Mouse (Mus musculus): ENCODE measurements around the gene Reep6. TPM values are rescaled to one million over a fixed set of nuclear protein-coding genes. Genes with fewer than 3 reads are reported as not detected.

Reep6 gene
- polyA plus RNA-seq, 1 experiment from 2014 or later, result 7.0 TPM

- 2% methylated on average over 41 of the region's 41 CpGs for WGBS
- ATAC-seq (replicated peaks; ENCODE audit: low FRiP score) (no peak), DNase-seq (ENCODE audit: low spot score) (no peak)
- Histone ChIP-seq H3K27me3 (ENCODE audit: control insufficient read depth, insufficient read depth, low read length) (peaks cover 2% of the 10 kb centered on the region), H3K27ac (ENCODE audit: low read depth, low read length) (no peak overlapping the region), H3K9me3 (ENCODE audit: control insufficient read depth, low read length) (no peaks in the 10 kb centered on the region), H3K4me1 (replicated peaks; ENCODE audit: control insufficient read depth, insufficient read depth, low read length) (peaks cover 7% of the 10 kb centered on the region), H3K4me2 (ENCODE audit: low read depth, low read length, severe bottlenecking) (peak overlapping the region; percentile 96), H3K9ac (ENCODE audit: low read length) (peak overlapping the region; percentile 57), H3K4me3 (ENCODE audit: low read depth, low read length) (peak overlapping the region; percentile 39), H3K36me3 (ENCODE audit: control insufficient read depth, insufficient read depth, low read length) (no peaks in the 10 kb centered on the region)
Observed at GRCm38 (mm10) chr10:80330084-80330483, 331 bp downstream of the Reep6 start.

GRCm38 (mm10) chr10:80330888-80331287 lies 1.1 kb downstream of the Reep6 start:
- Histone ChIP-seq H3K27me3 (ENCODE audit: control insufficient read depth, insufficient read depth, low read length) (peaks cover 2% of the 10 kb centered on the region), H3K27ac (ENCODE audit: low read depth, low read length) (no peak overlapping the region), H3K36me3 (ENCODE audit: control insufficient read depth, insufficient read depth, low read length) (no peaks in the 10 kb centered on the region), H3K9ac (ENCODE audit: low read length) (no peak overlapping the region), H3K9me3 (ENCODE audit: control insufficient read depth, low read length) (no peaks in the 10 kb centered on the region), H3K4me3 (ENCODE audit: low read depth, low read length) (no peak overlapping the region), H3K4me2 (ENCODE audit: low read depth, low read length, severe bottlenecking) (peak overlapping the region; percentile 96; the same call in 1 of the 2 replicates), H3K4me1 (replicated peaks; ENCODE audit: control insufficient read depth, insufficient read depth, low read length) (peaks cover 7% of the 10 kb centered on the region)
- DNase-seq (ENCODE audit: low spot score) (no peak), ATAC-seq (replicated peaks; ENCODE audit: low FRiP score) (no peak)
- WGBS, result 81% methylated on average over 2 of the region's 2 CpGs

- Histone ChIP-seq H3K27me3 (ENCODE audit: control insufficient read depth, insufficient read depth, low read length) (peaks cover 2% of the 10 kb centered on the region), H3K4me2 (ENCODE audit: low read depth, low read length, severe bottlenecking) (no peak overlapping the region), H3K27ac (ENCODE audit: low read depth, low read length) (no peak overlapping the region), H3K9me3 (ENCODE audit: control insufficient read depth, low read length) (no peaks in the 10 kb centered on the region), H3K9ac (ENCODE audit: low read length) (no peak overlapping the region; the same call in 1 of the 2 replicates), H3K4me1 (replicated peaks; ENCODE audit: control insufficient read depth, insufficient read depth, low read length) (peaks cover 7% of the 10 kb centered on the region), H3K36me3 (ENCODE audit: control insufficient read depth, insufficient read depth, low read length) (no peaks in the 10 kb centered on the region), H3K4me3 (ENCODE audit: low read depth, low read length) (no peak overlapping the region)
- 75% methylated on average over 10 of the region's 10 CpGs for whole genome bisulfite sequencing
- no peak for ATAC-seq (replicated peaks; ENCODE audit: low FRiP score)
- DNase-seq (ENCODE audit: low spot score), result no peak
Observed at GRCm38 (mm10) chr10:80331636-80332524, 2.1 kb downstream of the Reep6 start.

GRCm38 (mm10) chr10:80332525-80332989 lies 2.8 kb downstream of the Reep6 start:
- 79% methylated on average over 5 of the region's 5 CpGs for WGBS
- Histone ChIP-seq H3K4me1 (replicated peaks; ENCODE audit: control insufficient read depth, insufficient read depth, low read length) (peaks cover 7% of the 10 kb centered on the region), H3K27ac (ENCODE audit: low read depth, low read length) (no peak overlapping the region), H3K27me3 (ENCODE audit: control insufficient read depth, insufficient read depth, low read length) (peaks cover 2% of the 10 kb centered on the region), H3K9me3 (ENCODE audit: control insufficient read depth, low read length) (no peaks in the 10 kb centered on the region), H3K36me3 (ENCODE audit: control insufficient read depth, insufficient read depth, low read length) (no peaks in the 10 kb centered on the region), H3K4me3 (ENCODE audit: low read depth, low read length) (no peak overlapping the region), H3K4me2 (ENCODE audit: low read depth, low read length, severe bottlenecking) (no peak overlapping the region), H3K9ac (ENCODE audit: low read length) (no peak overlapping the region; the same call in 1 of the 2 replicates)
- DNase-seq (ENCODE audit: low spot score), result no peak
- no peak for ATAC-seq (replicated peaks; ENCODE audit: low FRiP score)

- Histone ChIP-seq H3K4me3 (ENCODE audit: low read depth, low read length) (no peak overlapping the region), H3K9ac (ENCODE audit: low read length) (no peak overlapping the region), H3K27ac (ENCODE audit: low read depth, low read length) (no peak overlapping the region), H3K4me2 (ENCODE audit: low read depth, low read length, severe bottlenecking) (no peak overlapping the region), H3K4me1 (replicated peaks; ENCODE audit: control insufficient read depth, insufficient read depth, low read length) (no peaks in the 10 kb centered on the region; the same call in 1 of the 2 replicates), H3K9me3 (ENCODE audit: control insufficient read depth, low read length) (no peaks in the 10 kb centered on the region), H3K36me3 (ENCODE audit: control insufficient read depth, insufficient read depth, low read length) (no peaks in the 10 kb centered on the region), H3K27me3 (ENCODE audit: control insufficient read depth, insufficient read depth, low read length) (peaks cover 14% of the 10 kb centered on the region)
- WGBS, result 91% methylated on average over 12 of the region's 12 CpGs
- ATAC-seq (replicated peaks; ENCODE audit: low FRiP score), result no peak
- DNase-seq (ENCODE audit: low spot score), result no peak
Observed at GRCm38 (mm10) chr10:80336263-80336662, 6.5 kb downstream of the Reep6 start.

- Histone ChIP-seq H3K36me3 (ENCODE audit: control insufficient read depth, insufficient read depth, low read length) (no peaks in the 10 kb centered on the region), H3K4me1 (replicated peaks; ENCODE audit: control insufficient read depth, insufficient read depth, low read length) (peaks cover 11% of the 10 kb centered on the region), H3K9ac (ENCODE audit: low read length) (no peak overlapping the region), H3K27me3 (ENCODE audit: control insufficient read depth, insufficient read depth, low read length) (peaks cover 53% of the 10 kb centered on the region), H3K4me3 (ENCODE audit: low read depth, low read length) (no peak overlapping the region), H3K27ac (ENCODE audit: low read depth, low read length) (no peak overlapping the region), H3K9me3 (ENCODE audit: control insufficient read depth, low read length) (no peaks in the 10 kb centered on the region), H3K4me2 (ENCODE audit: low read depth, low read length, severe bottlenecking) (no peak overlapping the region; the same call in 1 of the 2 replicates)
- ATAC-seq (replicated peaks; ENCODE audit: low FRiP score), result no peak
- DNase-seq (ENCODE audit: low spot score), result peak; percentile 92
- WGBS, result 26% methylated on average over 19 of the region's 19 CpGs
Observed at GRCm38 (mm10) chr10:80339941-80340750, 10.4 kb downstream of the Reep6 start.

- WGBS, result 9% methylated on average over 21 of the region's 21 CpGs
- ATAC-seq (replicated peaks; ENCODE audit: low FRiP score), result no peak
- no peak for DNase-seq (ENCODE audit: low spot score)
Observed at GRCm38 (mm10) chr10:80341026-80341425, 11.3 kb downstream of the Reep6 start.

GRCm38 (mm10) chr10:80341491-80342304 lies 11.9 kb downstream of the Reep6 start:
- Histone ChIP-seq H3K27me3 (ENCODE audit: control insufficient read depth, insufficient read depth, low read length) (peaks cover 67% of the 10 kb centered on the region), H3K9me3 (ENCODE audit: control insufficient read depth, low read length) (no peaks in the 10 kb centered on the region), H3K27ac (ENCODE audit: low read depth, low read length) (no peak overlapping the region), H3K4me3 (ENCODE audit: low read depth, low read length) (peak overlapping the region; percentile 30), H3K36me3 (ENCODE audit: control insufficient read depth, insufficient read depth, low read length) (no peaks in the 10 kb centered on the region), H3K4me2 (ENCODE audit: low read depth, low read length, severe bottlenecking) (no peak overlapping the region), H3K4me1 (replicated peaks; ENCODE audit: control insufficient read depth, insufficient read depth, low read length) (peaks cover 11% of the 10 kb centered on the region), H3K9ac (ENCODE audit: low read length) (no peak overlapping the region)
- 2% methylated on average over 46 of the region's 47 CpGs for WGBS
- DNase-seq (ENCODE audit: low spot score) (peak; percentile 61), ATAC-seq (replicated peaks; ENCODE audit: low FRiP score) (no peak)

More at GRCm38 (mm10) chr10:80341026-80341425, 11.3 kb downstream of the Reep6 start:
- Histone ChIP-seq H3K27me3 (ENCODE audit: control insufficient read depth, insufficient read depth, low read length) (peaks cover 62% of the 10 kb centered on the region), H3K36me3 (ENCODE audit: control insufficient read depth, insufficient read depth, low read length) (no peaks in the 10 kb centered on the region), H3K27ac (ENCODE audit: low read depth, low read length) (no peak overlapping the region), H3K9me3 (ENCODE audit: control insufficient read depth, low read length) (no peaks in the 10 kb centered on the region), H3K9ac (ENCODE audit: low read length) (no peak overlapping the region), H3K4me2 (ENCODE audit: low read depth, low read length, severe bottlenecking) (no peak overlapping the region), H3K4me1 (replicated peaks; ENCODE audit: control insufficient read depth, insufficient read depth, low read length) (peaks cover 11% of the 10 kb centered on the region), H3K4me3 (ENCODE audit: low read depth, low read length) (no peak overlapping the region)

All from forebrain, embryonic 11.5 days (tissue).